Mouse (Mus musculus) heart, embryonic 16.5 days (tissue): ENCODE results near the gene Rpusd1. TPM values are rescaled to one million over a fixed set of nuclear protein-coding genes. Genes with fewer than 3 reads are reported as not detected.

Source experiments
- ATAC-seq: fragments of 200-750 bp; cut with Nextera tagmentation; replicated peaks from 2 replicates; pipeline ENCODE4 v1.8.0; 2017; ENCODE audit warnings: moderate number of reproducible peaks; ENCODE audit not compliant: insufficient read depth, low FRiP score; ENCODE audit errors: extremely low read depth
- H3K27ac ChIP-seq: fragments of 300-500 bp; sonication (generic); 2 replicates; pipeline ENCODE4 v1.5.1; 2014; ENCODE audit warnings: mild to moderate bottlenecking, low read length, control low read depth, moderate library complexity
- H3K27me3 ChIP-seq: fragments of 300-500 bp; sonication (generic); 2 replicates; pipeline ENCODE4 v1.6.1; 2014; ENCODE audit warnings: low read length, mixed read lengths; ENCODE audit not compliant: control insufficient read depth, insufficient read depth
- H3K36me3 ChIP-seq: fragments of 300-500 bp; sonication (generic); 2 replicates; pipeline ENCODE4 v1.6.1; 2014; ENCODE audit not compliant: control insufficient read depth, insufficient read depth
- H3K4me1 ChIP-seq: fragments of 300-500 bp; sonication (generic); 2 replicates; pipeline ENCODE4 v1.6.1; 2014; ENCODE audit warnings: low read length, mixed read lengths; ENCODE audit not compliant: control insufficient read depth, insufficient read depth
- H3K4me2 ChIP-seq: fragments of 300-500 bp; sonication (generic); 2 replicates; pipeline ENCODE4 v1.6.1; 2014; ENCODE audit warnings: low read depth, mild to moderate bottlenecking, control low read depth, low read length
- H3K4me3 ChIP-seq: fragments of 300-500 bp; sonication (generic); 2 replicates; pipeline ENCODE4 v1.5.1; 2014; ENCODE audit warnings: mild to moderate bottlenecking, control low read depth, low read length
- H3K9ac ChIP-seq: fragments of 300-500 bp; sonication (generic); 2 replicates; pipeline ENCODE4 v1.6.1; 2014; ENCODE audit warnings: low read length, control low read depth
- H3K9me3 ChIP-seq: fragments of 300-500 bp; sonication (generic); replicated peaks from 2 replicates; pipeline ENCODE4 v1.6.1; 2016; ENCODE audit warnings: low read length; ENCODE audit not compliant: control insufficient read depth
- WGBS: fragments of 180-500 bp; shearing (Covaris S2); extraction: QIAGEN DNeasy Blood & Tissue Kit; methylation state at CpG from one replicate; pipeline ENCODE4 v1.1.7; 2014; 5-methylcytosine and 5-hydroxymethylcytosine counted together
- polyA plus RNA-seq: library from polyadenylated mRNA; unstranded; fragments of >200 nt; fragmentation: Nextera tagmentation; extraction: Ambion mirVana; gene quantifications from 2 replicates; pipeline ENCODE4 v1.2.1, GENCODE M21; 2015

Gene Rpusd1
- polyA plus RNA-seq, 1 experiment from 2014 or later, result 12.7 TPM

- ATAC-seq, result no peak
- Histone ChIP-seq H3K27ac (no peak overlapping the region), H3K9ac (no peak overlapping the region), H3K9me3 (no peaks in the 10 kb centered on the region), H3K4me3 (no peak overlapping the region), H3K4me1 (no peaks in the 10 kb centered on the region), H3K4me2 (no peak overlapping the region), H3K27me3 (0 out of 2 replicates have a peak, but pooled peaks cover 2% of the 10 kb centered on the region), H3K36me3 (no peaks in the 10 kb centered on the region)
- WGBS, result 23% methylated on average over 4 of the region's 4 CpGs
Observed at GRCm38 (mm10) chr17:25761561-25761970, 34.1 kb downstream of the Rpusd1 start.

- ATAC-seq, result no peak
- 33% methylated on average over 3 of the region's 3 CpGs for WGBS
- no peak overlapping the region for H3K4me2 ChIP-seq
- H3K36me3 ChIP-seq, result no peaks in the 10 kb centered on the region
- H3K9ac ChIP-seq, result no peak overlapping the region
- 0 out of 2 replicates have a peak, but pooled peaks cover 2% of the 10 kb centered on the region for H3K27me3 ChIP-seq
- no peak overlapping the region for H3K27ac ChIP-seq
- H3K4me1 ChIP-seq, result no peaks in the 10 kb centered on the region
- no peaks in the 10 kb centered on the region for H3K9me3 ChIP-seq
- no peak overlapping the region for H3K4me3 ChIP-seq
Observed at GRCm38 (mm10) chr17:25762591-25762990, 35.1 kb downstream of the Rpusd1 start.

GRCm38 (mm10) chr17:25765886-25766285 lies 38.4 kb downstream of the Rpusd1 start:
- Histone ChIP-seq H3K27ac (no peak overlapping the region), H3K4me3 (no peak overlapping the region), H3K36me3 (no peaks in the 10 kb centered on the region), H3K27me3 (no peaks in the 10 kb centered on the region; the same call in 1 of the 2 replicates), H3K4me1 (no peaks in the 10 kb centered on the region), H3K9me3 (no peaks in the 10 kb centered on the region), H3K4me2 (no peak overlapping the region), H3K9ac (no peak overlapping the region)
- no peak for ATAC-seq
- WGBS, result 58% methylated on average over 5 of the region's 5 CpGs

GRCm38 (mm10) chr17:25769331-25769730 lies 41.9 kb downstream of the Rpusd1 start:
- Histone ChIP-seq H3K27ac (no peak overlapping the region), H3K4me3 (no peak overlapping the region), H3K27me3 (no peaks in the 10 kb centered on the region; the same call in 1 of the 2 replicates)

GRCm38 (mm10) chr17:25773549-25774120 lies 46.2 kb downstream of the Rpusd1 start, which contains the start of gene Narfl:
Narfl (plus strand) TSS chr17:25773776.
- under 1% methylated on average over 37 of the region's 37 CpGs for WGBS
- Histone ChIP-seq H3K27me3 (no peaks in the 10 kb centered on the region; the same call in 1 of the 2 replicates), H3K4me2 (peak within 1 kb of the TSS; percentile 94), H3K27ac (peak within 1 kb of the TSS; percentile 57), H3K4me1 (peaks cover 7% of the 10 kb centered on the region), H3K9me3 (no peaks in the 10 kb centered on the region), H3K9ac (peak within 1 kb of the TSS; percentile 97), H3K4me3 (peak within 1 kb of the TSS; percentile 94), H3K36me3 (0 out of 2 replicates have a peak, but pooled peaks cover 11% of the 10 kb centered on the region)
- peak; percentile 89 for ATAC-seq

More at GRCm38 (mm10) chr17:25769331-25769730, 41.9 kb downstream of the Rpusd1 start:
- H3K4me2 ChIP-seq, result no peak overlapping the region
- no peaks in the 10 kb centered on the region for H3K9me3 ChIP-seq
- H3K9ac ChIP-seq, result no peak overlapping the region
- 55% methylated on average over 9 of the region's 9 CpGs for WGBS
- no peaks in the 10 kb centered on the region for H3K36me3 ChIP-seq
- ATAC-seq, result no peak
- peaks cover 3% of the 10 kb centered on the region for H3K4me1 ChIP-seq

GRCm38 (mm10) chr17:25775318-25776062 lies 48.0 kb downstream of the Rpusd1 start:
- WGBS, result 75% methylated on average over 10 of the region's 10 CpGs
- Histone ChIP-seq H3K27me3 (no peaks in the 10 kb centered on the region; the same call in 1 of the 2 replicates), H3K9me3 (no peaks in the 10 kb centered on the region), H3K27ac (no peak overlapping the region), H3K4me2 (no peak overlapping the region), H3K36me3 (peaks cover 23% of the 10 kb centered on the region), H3K4me1 (peaks cover 7% of the 10 kb centered on the region), H3K9ac (no peak overlapping the region), H3K4me3 (no peak overlapping the region)
- no peak for ATAC-seq

GRCm38 (mm10) chr17:25777948-25778347 lies 50.5 kb downstream of the Rpusd1 start:
- WGBS, result 86% methylated on average over 5 of the region's 5 CpGs
- Histone ChIP-seq H3K27ac (no peak overlapping the region), H3K9ac (no peak overlapping the region), H3K9me3 (no peaks in the 10 kb centered on the region), H3K4me1 (peaks cover 9% of the 10 kb centered on the region), H3K4me2 (no peak overlapping the region), H3K27me3 (no peaks in the 10 kb centered on the region), H3K4me3 (no peak overlapping the region), H3K36me3 (peaks cover 37% of the 10 kb centered on the region)
- ATAC-seq, result no peak
